Mouse (Mus musculus): ENCODE results near the gene Tram1l1. TPM values are rescaled to one million over a fixed set of nuclear protein-coding genes. Genes with fewer than 3 reads are reported as not detected.

Gene Tram1l1
- polyA plus RNA-seq, 1 experiment from 2014 or later = 0.20 TPM

Other genes with a start within 250 kb of the Tram1l1 start
- not detected in 2 replicates for gene 1700006A11Rik, start 105.2 kb downstream of the Tram1l1 start, polyA plus RNA-seq (2015; fragmentation: Nextera tagmentation; extraction: Ambion mirVana)

Data from liver, embryonic 15.5 days (tissue).